Mouse (Mus musculus) forebrain, embryonic 12.5 days (tissue): ENCODE data around the gene Haus4. TPM values are rescaled to one million over a fixed set of nuclear protein-coding genes. Genes with fewer than 3 reads are reported as not detected.

ENCODE experiments used
- ATAC-seq: fragments of 200-750 bp; cut with Nextera tagmentation; 2 replicates; pipeline ENCODE4 v1.8.0; 2017; ENCODE audit warnings: moderate TSS enrichment; ENCODE audit not compliant: low FRiP score
- H3K27ac ChIP-seq: fragments of 300-500 bp; sonication (generic); 2 replicates; pipeline ENCODE4 v1.5.1; 2016; ENCODE audit warnings: mild to moderate bottlenecking
- H3K27me3 ChIP-seq: fragments of 300-500 bp; sonication (generic); 2 replicates; pipeline ENCODE4 v1.6.1; 2016; ENCODE audit warnings: mild to moderate bottlenecking
- H3K36me3 ChIP-seq: fragments of 300-500 bp; sonication (generic); replicated peaks from 2 replicates; pipeline ENCODE4 v1.6.1; 2016; ENCODE audit warnings: mild to moderate bottlenecking
- H3K4me1 ChIP-seq: fragments of 300-500 bp; sonication (generic); 2 replicates; pipeline ENCODE4 v1.6.1; 2016
- H3K4me2 ChIP-seq: fragments of 300-500 bp; sonication (generic); 2 replicates; pipeline ENCODE4 v1.6.1; 2016; ENCODE audit warnings: mild to moderate bottlenecking, moderate library complexity
- H3K4me3 ChIP-seq: fragments of 300-500 bp; sonication (generic); replicated peaks from 2 replicates; pipeline ENCODE4 v1.5.1; 2016; ENCODE audit warnings: mild to moderate bottlenecking
- H3K9ac ChIP-seq: fragments of 300-500 bp; sonication (generic); 2 replicates; pipeline ENCODE4 v1.6.1; 2016; ENCODE audit warnings: mild to moderate bottlenecking
- H3K9me3 ChIP-seq: fragments of 300-500 bp; sonication (generic); 2 replicates; pipeline ENCODE4 v1.6.1; 2016
- whole genome bisulfite sequencing: fragments of 180-500 bp; shearing (Covaris S2); methylation state at CpG from one replicate; pipeline ENCODE4 v1.1.7; 2016; 5-methylcytosine and 5-hydroxymethylcytosine counted together
- polyA plus RNA-seq: library from polyadenylated mRNA; unstranded; fragments of >200 nt; fragmentation: Nextera tagmentation; extraction: Ambion mirVana; gene quantifications from 2 replicates; pipeline ENCODE4 v1.2.1, GENCODE M21; 2016

Haus4 gene
- polyA plus RNA-seq, 1 experiment from 2014 or later = 47.5 TPM

DNA sequence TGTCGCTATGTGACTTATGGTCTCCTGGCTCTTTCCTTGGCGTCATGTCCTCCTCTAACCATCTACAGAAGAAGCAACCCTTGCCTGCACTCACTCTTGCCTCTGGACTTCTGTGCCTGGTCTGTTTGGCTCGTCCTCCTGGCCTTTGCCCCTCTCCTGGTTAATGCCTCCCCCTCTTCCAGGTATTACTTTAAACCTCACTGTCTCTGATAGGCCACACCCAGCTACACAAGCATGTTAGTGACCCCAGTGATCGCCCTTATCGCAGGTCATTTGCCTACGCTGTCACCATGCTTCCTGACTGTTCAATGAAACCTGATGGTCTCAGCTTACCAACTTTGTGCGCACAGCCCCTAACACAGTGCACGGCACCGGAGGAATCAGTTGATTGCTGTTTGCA is 28.1 kb upstream of the Haus4 start:
- H3K9ac ChIP-seq = no peak overlapping the region
- no peaks in the 10 kb centered on the region for H3K27me3 ChIP-seq
- H3K27ac ChIP-seq = no peak overlapping the region
- 91% methylated on average over 9 of the region's 9 CpGs for WGBS
- H3K4me2 ChIP-seq = no peak overlapping the region
- H3K4me1 ChIP-seq = peaks cover 10% of the 10 kb centered on the region
- H3K36me3 ChIP-seq = peaks cover 21% of the 10 kb centered on the region; the same call in 1 of the 2 replicates
- H3K9me3 ChIP-seq = no peaks in the 10 kb centered on the region
- no peak for ATAC-seq
- H3K4me3 ChIP-seq = no peak overlapping the region

DNA sequence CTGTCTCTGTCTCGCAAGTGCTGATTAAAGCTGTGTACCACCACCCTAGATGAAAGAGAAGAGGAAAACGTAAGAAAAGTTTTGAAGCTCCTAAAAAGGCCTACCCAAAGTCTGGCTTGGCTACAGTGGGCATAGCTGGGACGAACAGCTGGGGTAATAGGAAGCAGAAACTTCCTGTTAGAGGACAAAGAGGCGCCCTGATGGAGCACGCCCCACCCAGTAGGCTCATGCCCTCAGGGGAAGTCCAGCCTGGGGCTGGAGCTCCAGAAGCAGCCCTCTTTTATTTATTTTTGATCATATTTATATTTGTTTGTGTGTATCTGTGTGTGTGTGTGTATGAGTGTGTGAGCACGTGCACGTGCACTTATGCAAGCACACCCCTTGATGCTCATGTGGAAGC is 25.2 kb upstream of the Haus4 start:
- H3K4me3 ChIP-seq = no peak overlapping the region
- peaks cover 36% of the 10 kb centered on the region for H3K4me1 ChIP-seq

DNA sequence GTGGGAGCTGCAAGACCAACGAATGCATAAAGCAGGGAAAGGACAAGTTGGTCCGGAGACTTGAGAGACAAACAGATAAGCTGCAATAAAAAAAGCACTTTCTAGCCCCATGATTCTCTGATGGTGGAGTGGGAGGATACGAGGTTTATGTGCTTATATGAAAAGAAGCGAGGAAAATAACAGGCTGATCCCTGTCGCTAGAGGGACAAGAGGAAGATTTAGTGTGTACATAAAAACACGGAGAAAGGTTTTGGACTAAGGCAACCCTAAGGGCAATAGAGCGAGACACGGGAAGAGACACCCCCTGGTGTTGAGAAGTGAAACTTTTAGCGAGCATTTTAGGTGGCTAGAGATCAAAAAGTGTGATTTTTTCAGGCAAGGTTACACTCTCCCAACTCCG is 23.6 kb upstream of the Haus4 start:
- Histone ChIP-seq H3K36me3 (peaks cover 3% of the 10 kb centered on the region; the same call in 1 of the 2 replicates), H3K4me3 (peak overlapping the region; percentile 82), H3K9me3 (no peaks in the 10 kb centered on the region), H3K27me3 (peaks cover 11% of the 10 kb centered on the region; the same call in 1 of the 2 replicates), H3K9ac (peak overlapping the region; percentile 95), H3K4me1 (peaks cover 52% of the 10 kb centered on the region), H3K4me2 (peak overlapping the region; percentile 82), H3K27ac (peak overlapping the region; percentile 86)
- ATAC-seq = peak; percentile 21; the same call in 1 of the 2 replicates
- 2% methylated on average over 10 of the region's 10 CpGs for WGBS

More for the DNA sequence above, 25.2 kb upstream of the Haus4 start:
- Histone ChIP-seq H3K36me3 (peaks cover 12% of the 10 kb centered on the region; the same call in 1 of the 2 replicates), H3K9ac (no peak overlapping the region), H3K4me2 (no peak overlapping the region), H3K27ac (no peak overlapping the region), H3K27me3 (peaks cover 11% of the 10 kb centered on the region; the same call in 1 of the 2 replicates), H3K9me3 (no peaks in the 10 kb centered on the region)
- ATAC-seq = no peak
- WGBS = 91% methylated on average over 7 of the region's 7 CpGs

DNA sequence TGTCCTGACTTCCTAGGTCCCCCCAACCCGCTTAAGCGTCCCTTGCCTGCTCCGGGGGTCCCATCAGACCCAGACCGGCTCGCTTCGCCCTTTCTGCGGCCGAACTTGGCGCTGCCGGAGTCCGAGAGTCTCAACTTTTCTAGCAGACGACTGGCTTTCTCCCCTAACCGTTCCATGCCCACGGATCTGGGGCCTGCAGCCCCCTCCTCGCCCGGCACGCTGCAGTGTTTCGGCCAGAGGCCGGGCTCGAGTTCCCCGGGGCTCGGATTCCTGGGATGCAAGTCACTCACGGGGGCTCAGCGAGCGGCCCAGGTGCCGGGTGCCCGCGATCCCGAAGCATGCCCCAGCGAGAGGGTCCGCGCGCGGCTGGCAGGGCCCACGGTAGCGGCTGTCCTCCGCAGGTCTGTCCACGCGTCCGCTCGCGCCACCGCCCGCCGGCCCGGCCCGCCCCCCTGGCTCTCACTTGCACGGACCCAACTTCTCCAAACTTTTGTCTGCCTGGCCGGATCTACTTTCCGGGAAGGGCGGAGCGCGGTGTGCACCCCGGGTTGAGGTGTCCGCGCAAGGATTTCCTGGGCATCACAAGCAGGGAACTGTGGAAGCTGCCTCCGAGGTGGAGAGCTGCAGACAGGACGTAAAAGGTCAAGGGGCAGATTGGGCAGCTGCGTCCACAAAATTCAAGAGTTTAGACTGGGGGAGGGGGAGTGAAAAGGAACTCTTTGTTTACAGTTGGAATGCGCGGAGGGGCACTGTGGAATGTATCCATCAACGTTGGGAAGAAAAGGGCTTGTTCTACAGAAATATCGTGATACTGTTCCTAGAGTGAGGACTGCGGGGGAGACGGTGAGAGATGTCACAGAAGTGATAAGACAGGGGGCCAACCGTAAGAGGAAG is 22.9 kb upstream of the Haus4 start, which contains the start of gene Ajuba:
Gene Ajuba, minus strand, starts transcription at position 470 of the 894 bp plus-strand sequence.
- no peaks in the 10 kb centered on the region for H3K36me3 ChIP-seq
- no peaks in the 10 kb centered on the region for H3K9me3 ChIP-seq
- peaks cover 11% of the 10 kb centered on the region; the same call in 1 of the 2 replicates for H3K27me3 ChIP-seq
- H3K4me2 ChIP-seq = peak within 1 kb of the TSS; percentile 82
- peak within 1 kb of the TSS; percentile 95 for H3K9ac ChIP-seq
- peak within 1 kb of the TSS; percentile 86 for H3K27ac ChIP-seq
- peak within 1 kb of the TSS; percentile 82 for H3K4me3 ChIP-seq
- peaks cover 59% of the 10 kb centered on the region for H3K4me1 ChIP-seq
- under 1% methylated on average over 66 of the region's 66 CpGs for WGBS
- ATAC-seq = peak; percentile 57

DNA sequence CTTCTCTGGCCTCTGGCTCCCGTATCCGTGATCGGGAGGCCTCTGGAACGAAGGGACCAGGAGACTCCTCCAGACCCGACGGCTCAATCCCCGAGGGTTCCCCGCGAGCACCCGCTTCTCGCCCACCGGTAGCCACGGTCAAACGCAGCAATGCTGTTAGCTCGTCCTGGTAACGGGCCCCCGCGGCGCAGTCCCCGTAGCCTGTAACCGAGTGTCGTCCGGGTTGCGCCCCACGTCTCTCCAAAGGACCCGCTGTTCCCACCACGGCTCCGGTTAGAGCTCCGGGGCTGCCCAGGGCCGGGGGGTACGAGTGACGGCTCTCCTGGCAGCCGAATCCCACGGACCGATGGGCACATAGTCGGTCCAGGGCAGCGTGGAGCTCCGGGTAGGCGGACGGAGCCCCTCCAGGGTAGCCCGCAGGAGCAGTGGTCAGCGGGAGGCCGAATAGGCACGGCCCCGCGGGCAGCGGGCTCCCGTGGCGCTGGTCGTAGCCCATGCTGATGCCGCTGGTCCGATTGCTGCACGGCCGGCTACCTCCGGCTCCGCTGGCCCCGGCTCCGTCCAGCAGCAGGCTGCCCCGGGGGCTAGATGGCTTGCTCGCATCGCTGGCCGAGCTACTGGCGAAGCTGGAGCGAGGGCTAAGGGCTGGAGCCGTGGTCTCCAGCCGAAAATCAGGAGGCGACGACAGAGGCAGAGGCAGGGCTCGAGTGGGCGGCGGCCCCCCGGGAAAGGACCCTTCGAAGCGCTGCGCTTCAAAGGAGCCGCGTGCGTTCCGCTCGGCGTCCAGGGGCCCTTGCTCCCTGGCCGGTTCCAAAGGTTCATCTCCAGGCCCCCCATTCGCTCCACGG is 22.0 kb upstream of the Haus4 start:
- no peak for ATAC-seq
- Histone ChIP-seq H3K9ac (peak overlapping the region; percentile 95), H3K4me2 (peak overlapping the region; percentile 82), H3K4me1 (peaks cover 67% of the 10 kb centered on the region), H3K4me3 (peak overlapping the region; percentile 82), H3K27ac (peak overlapping the region; percentile 86), H3K36me3 (peaks cover 7% of the 10 kb centered on the region), H3K9me3 (no peaks in the 10 kb centered on the region), H3K27me3 (peaks cover 11% of the 10 kb centered on the region; the same call in 1 of the 2 replicates)
- under 1% methylated on average over 78 of the region's 84 CpGs for WGBS

DNA sequence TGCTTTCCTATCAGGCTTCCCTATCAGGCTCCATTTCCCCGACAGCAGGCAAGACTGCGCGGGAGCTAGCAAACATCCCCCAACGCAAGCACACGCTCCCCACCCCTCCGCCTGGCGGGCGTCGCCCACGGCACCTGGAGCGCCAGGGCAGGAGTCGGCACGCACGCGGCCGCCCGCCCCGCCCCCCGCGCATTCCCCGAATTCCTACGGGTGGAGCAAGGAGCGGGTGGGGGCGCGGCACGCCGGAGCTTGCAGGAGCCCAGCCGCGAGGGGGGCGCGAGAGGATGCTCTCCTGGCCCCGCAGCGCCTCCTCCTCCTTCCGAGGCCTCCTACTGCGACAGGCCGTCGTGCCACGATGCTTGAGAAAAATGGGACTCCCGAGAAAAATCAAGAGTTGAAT is 21.2 kb upstream of the Haus4 start:
- under 1% methylated on average over 39 of the region's 39 CpGs for WGBS
- Histone ChIP-seq H3K9me3 (no peaks in the 10 kb centered on the region), H3K9ac (peak overlapping the region; percentile 95), H3K4me1 (peaks cover 70% of the 10 kb centered on the region), H3K27me3 (peaks cover 11% of the 10 kb centered on the region; the same call in 1 of the 2 replicates), H3K27ac (peak overlapping the region; percentile 86), H3K36me3 (peaks cover 15% of the 10 kb centered on the region), H3K4me3 (peak overlapping the region; percentile 82), H3K4me2 (peak overlapping the region; percentile 82)
- ATAC-seq = no peak

DNA sequence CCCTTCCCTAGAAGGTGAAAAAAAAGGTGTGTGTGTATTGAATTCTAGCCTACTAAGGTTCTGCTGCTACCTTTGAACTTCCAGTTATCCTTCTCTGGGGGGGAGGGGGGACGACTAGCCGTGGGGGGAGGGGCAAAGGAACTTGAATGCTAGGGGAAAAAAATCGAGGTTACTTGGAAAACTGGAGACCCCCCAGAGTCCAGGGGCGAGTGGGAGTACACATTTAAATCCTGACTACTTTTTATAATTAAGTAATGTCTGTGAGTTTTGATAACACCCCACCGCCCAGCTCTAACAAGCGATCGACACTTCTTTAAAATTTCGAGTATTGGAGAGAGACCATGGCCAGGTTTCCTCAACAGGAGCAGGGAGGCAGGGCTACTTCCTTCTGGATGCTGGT is 20.6 kb upstream of the Haus4 start:
- no peaks in the 10 kb centered on the region for H3K9me3 ChIP-seq
- peak overlapping the region; percentile 95 for H3K9ac ChIP-seq
- H3K27ac ChIP-seq = peak overlapping the region; percentile 87
- H3K4me3 ChIP-seq = peak overlapping the region; percentile 82
- no peak for ATAC-seq
- WGBS = 1% methylated on average over 8 of the region's 8 CpGs
- H3K36me3 ChIP-seq = peaks cover 20% of the 10 kb centered on the region
- H3K4me2 ChIP-seq = peak overlapping the region; percentile 82
- peaks cover 11% of the 10 kb centered on the region; the same call in 1 of the 2 replicates for H3K27me3 ChIP-seq
- H3K4me1 ChIP-seq = peaks cover 74% of the 10 kb centered on the region

DNA sequence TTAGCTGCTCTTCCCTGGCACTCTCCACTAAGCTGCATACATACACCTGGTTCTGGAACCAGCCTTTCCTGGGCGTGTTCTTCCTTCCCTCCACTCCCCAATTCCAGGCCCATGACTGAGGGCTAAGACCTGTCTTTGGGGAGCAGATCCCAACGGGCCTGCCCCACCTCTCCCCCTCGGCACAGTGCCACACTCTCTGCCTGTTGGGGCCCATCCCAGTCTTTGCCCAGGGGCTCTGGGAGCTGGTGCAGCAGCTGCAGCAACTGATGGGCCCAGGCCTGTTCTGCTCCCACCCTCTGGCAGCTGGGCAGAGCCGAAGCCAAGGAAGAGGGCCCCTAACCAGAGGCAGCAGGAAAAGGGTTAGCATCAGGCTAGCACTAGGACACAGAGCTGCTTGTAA is 19.8 kb upstream of the Haus4 start:
- peaks cover 27% of the 10 kb centered on the region for H3K36me3 ChIP-seq
- peaks cover 82% of the 10 kb centered on the region for H3K4me1 ChIP-seq

DNA sequence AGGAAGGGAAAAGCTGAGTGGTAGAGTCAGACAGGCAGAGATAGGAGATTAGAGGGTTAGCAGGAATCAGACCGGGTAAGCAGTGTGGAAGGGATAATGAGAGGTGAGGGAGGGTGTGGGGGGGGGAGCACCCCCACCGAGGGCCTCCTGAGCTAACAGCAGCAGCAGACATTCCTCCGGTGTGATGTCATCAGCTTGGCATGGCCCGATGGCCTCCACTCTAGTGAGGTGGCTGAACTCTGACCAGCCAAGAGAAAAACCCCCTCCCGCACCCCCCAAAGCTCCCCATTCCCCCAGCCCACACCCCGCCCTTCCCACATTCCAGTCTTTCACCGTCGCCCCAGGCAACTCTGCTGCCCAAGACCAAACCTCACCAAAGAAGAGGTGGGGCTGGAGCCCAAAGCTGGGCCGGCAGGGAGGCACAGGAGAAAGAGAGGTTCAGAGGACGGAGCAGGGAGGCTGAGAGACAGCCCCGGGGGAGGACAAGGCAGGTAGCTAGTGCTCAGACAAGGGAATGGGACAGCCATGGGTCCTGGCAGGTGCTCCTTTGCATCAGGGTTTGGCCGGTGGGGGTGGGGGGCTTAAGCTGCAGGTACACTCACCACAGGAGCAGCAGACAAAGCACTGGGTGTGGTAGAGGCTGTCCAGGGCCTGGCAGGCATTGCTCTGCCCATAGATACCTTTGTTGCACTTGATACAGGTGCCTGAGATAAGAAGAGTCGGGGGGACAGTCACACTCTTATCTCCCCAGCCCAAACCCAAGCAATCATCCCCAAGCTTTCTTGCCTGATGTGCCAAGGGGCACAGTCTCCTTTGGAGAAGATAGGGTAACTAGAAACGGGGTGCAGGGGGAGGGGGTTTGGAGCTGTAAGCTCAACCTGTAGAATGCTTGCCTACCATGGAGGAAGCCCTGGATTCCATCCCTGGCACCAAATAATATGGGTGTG is 18.6 kb upstream of the Haus4 start:
- 2% methylated on average over 13 of the region's 14 CpGs for WGBS
- H3K36me3 ChIP-seq = peaks cover 37% of the 10 kb centered on the region
- peak overlapping the region; percentile 82 for H3K4me2 ChIP-seq
- no peaks in the 10 kb centered on the region for H3K9me3 ChIP-seq
- H3K27me3 ChIP-seq = peaks cover 11% of the 10 kb centered on the region; the same call in 1 of the 2 replicates
- peaks cover 78% of the 10 kb centered on the region for H3K4me1 ChIP-seq
- peak overlapping the region; percentile 82 for H3K4me3 ChIP-seq
- H3K9ac ChIP-seq = peak overlapping the region; percentile 95
- ATAC-seq = peak; percentile 58
- peak overlapping the region; percentile 87 for H3K27ac ChIP-seq

More for the DNA sequence above, 19.8 kb upstream of the Haus4 start:
- Histone ChIP-seq H3K9ac (peak overlapping the region; percentile 95), H3K4me2 (peak overlapping the region; percentile 82), H3K4me3 (peak overlapping the region; percentile 82), H3K9me3 (no peaks in the 10 kb centered on the region), H3K27me3 (peaks cover 11% of the 10 kb centered on the region; the same call in 1 of the 2 replicates), H3K27ac (peak overlapping the region; percentile 87)
- 0% methylated on average over 4 of the region's 4 CpGs for WGBS
- ATAC-seq = no peak

DNA sequence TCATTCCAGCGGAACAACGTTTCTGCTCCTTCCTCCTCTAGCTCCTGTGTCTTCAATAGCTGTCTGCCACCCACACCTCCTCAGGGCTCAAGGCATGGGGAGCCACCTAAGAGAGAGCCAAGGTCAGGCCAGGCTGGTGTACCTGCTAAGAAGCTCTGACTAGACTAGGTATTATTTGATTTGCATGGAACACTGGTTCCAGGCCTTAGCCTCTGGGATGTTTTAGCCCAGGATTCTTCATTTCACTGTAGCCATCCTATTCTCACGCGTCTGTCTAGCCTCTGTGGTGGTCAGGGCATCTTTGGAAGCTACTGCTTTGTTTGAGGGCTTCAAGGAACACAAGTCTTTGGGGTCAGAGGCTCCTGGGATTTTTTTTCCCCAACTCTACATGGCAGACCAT is 17.7 kb upstream of the Haus4 start:
- H3K27ac ChIP-seq = peak overlapping the region; percentile 87
- peak overlapping the region; percentile 36; the same call in 1 of the 2 replicates for H3K9ac ChIP-seq
- H3K36me3 ChIP-seq = peaks cover 43% of the 10 kb centered on the region
- WGBS = 38% methylated on average over 4 of the region's 4 CpGs
- H3K4me3 ChIP-seq = peak overlapping the region; percentile 82
- H3K4me2 ChIP-seq = peak overlapping the region; percentile 82
- peaks cover 9% of the 10 kb centered on the region; the same call in 1 of the 2 replicates for H3K27me3 ChIP-seq
- H3K4me1 ChIP-seq = peaks cover 70% of the 10 kb centered on the region
- H3K9me3 ChIP-seq = no peaks in the 10 kb centered on the region
- ATAC-seq = no peak
